7 mouse cellular contexts compared by ENCODE assay signal in the genomic region with DNA sequence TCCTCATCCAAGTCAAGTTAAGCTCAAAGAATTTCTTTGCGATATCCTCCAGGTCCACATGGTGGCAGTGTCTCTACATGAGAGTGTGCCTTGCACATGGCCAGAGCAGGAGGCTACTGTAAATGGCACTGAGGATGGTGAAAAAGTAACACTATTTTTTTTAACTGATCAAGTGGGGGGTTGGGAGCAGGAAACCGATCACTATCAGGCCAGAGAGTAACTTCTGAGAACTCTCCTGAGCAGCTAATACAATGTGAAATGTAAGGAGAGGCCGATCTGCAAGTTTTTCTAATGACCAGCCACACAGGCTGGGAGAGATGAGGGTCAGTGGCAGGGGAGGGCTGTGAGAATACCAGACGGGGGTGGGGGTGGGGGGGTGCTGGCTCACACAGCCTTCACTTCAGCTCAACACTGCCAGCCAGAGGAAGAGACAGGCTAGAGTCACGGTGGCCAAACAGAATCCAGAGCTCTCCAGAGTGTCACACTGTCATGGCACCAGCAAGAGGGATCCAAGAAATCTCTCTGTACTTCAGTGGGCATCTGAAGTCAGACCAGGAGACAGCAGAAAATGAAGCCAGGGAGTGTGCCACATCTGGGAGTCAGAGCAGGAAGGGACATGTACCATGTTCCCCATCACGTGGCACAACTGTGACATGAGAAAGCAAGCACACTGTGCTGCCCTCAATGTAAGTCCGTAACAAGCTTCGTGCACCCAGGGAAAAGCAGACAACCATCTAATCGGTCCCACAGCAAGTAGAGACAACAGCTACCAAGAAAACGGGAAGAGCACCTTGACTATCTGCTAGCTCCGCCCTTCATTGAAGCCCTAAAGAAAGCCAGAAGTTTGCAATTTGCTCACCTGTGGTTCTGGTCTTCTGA.
DNase-seq lines count a peak whose midpoint lies in the region; ATAC-seq lines count a peak whose summit lies in the region.

No protein-coding gene starts in this region.

- H3K9ac ChIP-seq in hindbrain, embryonic 14.5 days: no peak overlapping the region

- no peak overlapping the region for H3K27ac ChIP-seq in hindbrain, embryonic 14.5 days

- H3K27me3 ChIP-seq in hindbrain, embryonic 14.5 days (ENCODE audit: control insufficient read depth, insufficient read depth, low read length): no peaks in the 10 kb centered on the region

- no peaks in the 10 kb centered on the region for H3K9me3 ChIP-seq in hindbrain, embryonic 14.5 days (ENCODE audit: control insufficient read depth, low read length)

- ATAC-seq in hindbrain, embryonic 14.5 days (ENCODE audit: low FRiP score): peak; percentile 64; the same call in 1 of the 2 replicates

- H3K4me2 ChIP-seq in hindbrain, embryonic 14.5 days (replicated peaks): no peak overlapping the region

- peaks cover 8% of the 10 kb centered on the region; the same call in 1 of the 2 replicates for H3K4me1 ChIP-seq in hindbrain, embryonic 14.5 days (replicated peaks; ENCODE audit: control insufficient read depth, insufficient read depth, low read length)

- no peak overlapping the region for H3K4me3 ChIP-seq in hindbrain, embryonic 14.5 days (replicated peaks; ENCODE audit: low read length)

- WGBS in hindbrain, embryonic 14.5 days: 43% methylated on average over 11 of the region's 11 CpGs

- no peaks in the 10 kb centered on the region for H3K36me3 ChIP-seq in hindbrain, embryonic 14.5 days (replicated peaks; ENCODE audit: control insufficient read depth, insufficient read depth)

- DNase-seq in T-cell, adult 2 months (ENCODE audit: low spot score): peak; percentile 70
- peak; percentile 75 for DNase-seq in cerebellum, adult 8-10 months
- peak; percentile 66 to 87 for DNase-seq in frontal cortex, adult 2 months (ENCODE audit: extremely low spot score in 1 of 2, low spot score in 1 of 2)
- DNase-seq in hindbrain, embryonic 14.5 days (ENCODE audit: low spot score): peak; percentile 88
- DNase-seq in layer of hippocampus, postnatal 14 days (ENCODE audit: low spot score in 2 of 2): peak; percentile 73 to 85
- peak; percentile 94 for DNase-seq in lung, postnatal 36 days
- DNase-seq in right cerebral cortex, adult 2 months (ENCODE audit: low spot score in 2 of 2): peak; percentile 86 to 87
